Mouse (Mus musculus): ENCODE measurements at regions not wholly inside any gene's neighbourhood (a gene's known extent, or its start where the extent isn't known, plus 50 kb on each side); places are given as distances from the start of the nearest gene placed in this dataset.

GRCm38 (mm10) chr11:7609921-7610320 lies 396.2 kb upstream of the Igfbp3 start:
- no peak for TF ChIP-seq CTCF (conservative IDR thresholded peaks at IDR 0.05; ENCODE audit: insufficient read depth, insufficient read length, low read depth, low read length)
- TF ChIP-seq POLR2A (IDR thresholded peaks at IDR 0.05; ENCODE audit: low read depth, low read length) = no peak

All from kidney, adult 2 months (tissue).